Mouse (Mus musculus): Measurements from ENCODE around the gene Fgf15. TPM values are rescaled to one million over a fixed set of nuclear protein-coding genes. Genes with fewer than 3 reads are reported as not detected.

The Fgf15 gene
- polyA plus RNA-seq, 1 experiment = 2.6 TPM

- Histone ChIP-seq H3K27ac (ENCODE audit: insufficient read depth, low read depth, low read length) (no peak overlapping the region), H3K4me3 (ENCODE audit: low read depth, low read length) (no peak overlapping the region), H3K27me3 (ENCODE audit: control insufficient read depth, insufficient read depth, low read length) (peaks cover 15% of the 10 kb centered on the region), H3K36me3 (ENCODE audit: control insufficient read depth, insufficient read depth, low read length) (no peaks in the 10 kb centered on the region), H3K4me1 (ENCODE audit: control insufficient read depth, insufficient read depth, insufficient read length, low read length) (peaks cover 6% of the 10 kb centered on the region; the same call in 1 of the 2 replicates)
- WGBS = 83% methylated on average over 8 of the region's 8 CpGs
- TF ChIP-seq CTCF (IDR thresholded peaks at IDR 0.05; ENCODE audit: extremely low read depth, insufficient read length, insufficient replicate concordance, low read depth, low read length) (no peak), POLR2A (IDR thresholded peaks at IDR 0.05; ENCODE audit: low read depth, low read length) (no peak)
Observed at GRCm38 (mm10) chr7:144867602-144868001, 28.7 kb upstream of the Fgf15 start.

GRCm38 (mm10) chr7:144872420-144872819, 23.9 kb upstream of the Fgf15 start:
- Histone ChIP-seq H3K4me1 (ENCODE audit: control insufficient read depth, insufficient read depth, insufficient read length, low read length) (peaks cover 2% of the 10 kb centered on the region; the same call in 1 of the 2 replicates), H3K27ac (ENCODE audit: insufficient read depth, low read depth, low read length) (no peak overlapping the region), H3K27me3 (ENCODE audit: control insufficient read depth, insufficient read depth, low read length) (no peaks in the 10 kb centered on the region), H3K4me3 (ENCODE audit: low read depth, low read length) (no peak overlapping the region), H3K36me3 (ENCODE audit: control insufficient read depth, insufficient read depth, low read length) (no peaks in the 10 kb centered on the region)
- no peak for TF ChIP-seq POLR2A (IDR thresholded peaks at IDR 0.05; ENCODE audit: low read depth, low read length)
- TF ChIP-seq CTCF (IDR thresholded peaks at IDR 0.05; ENCODE audit: extremely low read depth, insufficient read length, insufficient replicate concordance, low read depth, low read length) = no peak
- WGBS = 73% methylated on average over 4 of the region's 4 CpGs

- H3K27ac ChIP-seq (ENCODE audit: insufficient read depth, low read depth, low read length) = no peak overlapping the region
- H3K4me1 ChIP-seq (ENCODE audit: control insufficient read depth, insufficient read depth, insufficient read length, low read length) = no peaks in the 10 kb centered on the region
- no peak overlapping the region for H3K4me3 ChIP-seq (ENCODE audit: low read depth, low read length)
- no peak for TF ChIP-seq CTCF (IDR thresholded peaks at IDR 0.05; ENCODE audit: extremely low read depth, insufficient read length, insufficient replicate concordance, low read depth, low read length)
- TF ChIP-seq POLR2A (IDR thresholded peaks at IDR 0.05; ENCODE audit: low read depth, low read length) = no peak
- H3K36me3 ChIP-seq (ENCODE audit: control insufficient read depth, insufficient read depth, low read length) = no peaks in the 10 kb centered on the region
- no peaks in the 10 kb centered on the region for H3K27me3 ChIP-seq (ENCODE audit: control insufficient read depth, insufficient read depth, low read length)
- 82% methylated on average over 4 of the region's 4 CpGs for WGBS
Observed at GRCm38 (mm10) chr7:144873160-144873559, 23.2 kb upstream of the Fgf15 start.

GRCm38 (mm10) chr7:144874226-144874625, 22.1 kb upstream of the Fgf15 start:
- TF ChIP-seq CTCF (IDR thresholded peaks at IDR 0.05; ENCODE audit: extremely low read depth, insufficient read length, insufficient replicate concordance, low read depth, low read length) = no peak
- no peak for TF ChIP-seq POLR2A (IDR thresholded peaks at IDR 0.05; ENCODE audit: low read depth, low read length)
- Histone ChIP-seq H3K27me3 (ENCODE audit: control insufficient read depth, insufficient read depth, low read length) (no peaks in the 10 kb centered on the region), H3K4me3 (ENCODE audit: low read depth, low read length) (no peak overlapping the region), H3K27ac (ENCODE audit: insufficient read depth, low read depth, low read length) (no peak overlapping the region), H3K36me3 (ENCODE audit: control insufficient read depth, insufficient read depth, low read length) (no peaks in the 10 kb centered on the region), H3K4me1 (ENCODE audit: control insufficient read depth, insufficient read depth, insufficient read length, low read length) (no peaks in the 10 kb centered on the region)
- 76% methylated on average over 4 of the region's 4 CpGs for WGBS

GRCm38 (mm10) chr7:144878401-144878800, 17.9 kb upstream of the Fgf15 start:
- Histone ChIP-seq H3K36me3 (ENCODE audit: control insufficient read depth, insufficient read depth, low read length) (no peaks in the 10 kb centered on the region), H3K4me3 (ENCODE audit: low read depth, low read length) (no peak overlapping the region), H3K4me1 (ENCODE audit: control insufficient read depth, insufficient read depth, insufficient read length, low read length) (no peaks in the 10 kb centered on the region), H3K27ac (ENCODE audit: insufficient read depth, low read depth, low read length) (no peak overlapping the region), H3K27me3 (ENCODE audit: control insufficient read depth, insufficient read depth, low read length) (no peaks in the 10 kb centered on the region)
- TF ChIP-seq CTCF (IDR thresholded peaks at IDR 0.05; ENCODE audit: extremely low read depth, insufficient read length, insufficient replicate concordance, low read depth, low read length) (no peak), POLR2A (IDR thresholded peaks at IDR 0.05; ENCODE audit: low read depth, low read length) (no peak)
- WGBS = 90% methylated on average over 1 of the region's 1 CpGs

GRCm38 (mm10) chr7:144883106-144883505, 13.2 kb upstream of the Fgf15 start:
- Histone ChIP-seq H3K4me3 (ENCODE audit: low read depth, low read length) (no peak overlapping the region), H3K4me1 (ENCODE audit: control insufficient read depth, insufficient read depth, insufficient read length, low read length) (no peaks in the 10 kb centered on the region), H3K27me3 (ENCODE audit: control insufficient read depth, insufficient read depth, low read length) (peaks cover 2% of the 10 kb centered on the region), H3K36me3 (ENCODE audit: control insufficient read depth, insufficient read depth, low read length) (no peaks in the 10 kb centered on the region), H3K27ac (ENCODE audit: insufficient read depth, low read depth, low read length) (no peak overlapping the region)
- 51% methylated on average over 2 of the region's 2 CpGs for WGBS
- TF ChIP-seq POLR2A (IDR thresholded peaks at IDR 0.05; ENCODE audit: low read depth, low read length) (no peak), CTCF (IDR thresholded peaks at IDR 0.05; ENCODE audit: extremely low read depth, insufficient read length, insufficient replicate concordance, low read depth, low read length) (no peak)

GRCm38 (mm10) chr7:144887672-144888071, 8.7 kb upstream of the Fgf15 start:
- 83% methylated on average over 2 of the region's 2 CpGs for WGBS
- H3K27ac ChIP-seq (ENCODE audit: insufficient read depth, low read depth, low read length) = no peak overlapping the region
- TF ChIP-seq POLR2A (IDR thresholded peaks at IDR 0.05; ENCODE audit: low read depth, low read length) (no peak), CTCF (IDR thresholded peaks at IDR 0.05; ENCODE audit: extremely low read depth, insufficient read length, insufficient replicate concordance, low read depth, low read length) (no peak)

More at GRCm38 (mm10) chr7:144887672-144888071, 8.7 kb upstream of the Fgf15 start:
- peaks cover 3% of the 10 kb centered on the region for H3K27me3 ChIP-seq (ENCODE audit: control insufficient read depth, insufficient read depth, low read length)
- H3K4me1 ChIP-seq (ENCODE audit: control insufficient read depth, insufficient read depth, insufficient read length, low read length) = no peaks in the 10 kb centered on the region
- no peak overlapping the region for H3K4me3 ChIP-seq (ENCODE audit: low read depth, low read length)
- no peaks in the 10 kb centered on the region for H3K36me3 ChIP-seq (ENCODE audit: control insufficient read depth, insufficient read depth, low read length)
